Mouse (Mus musculus): ENCODE results near the gene Rabl3. TPM values are rescaled to one million over a fixed set of nuclear protein-coding genes. Genes with fewer than 3 reads are reported as not detected.
A peak's percentile ranks its signal among the peaks of the same experiment; 100 is the strongest.

Rabl3 gene
- polyA plus RNA-seq, 1 experiment from 2014 or later = 19.9 TPM

- H3K4me1 ChIP-seq = peaks cover 11% of the 10 kb centered on the region
- H3K36me3 ChIP-seq (replicated peaks) = no peaks in the 10 kb centered on the region
- WGBS = 68% methylated on average over 8 of the region's 8 CpGs
- peak overlapping the region; percentile 35; the same call in 1 of the 2 replicates for H3K27ac ChIP-seq
- no peaks in the 10 kb centered on the region for H3K27me3 ChIP-seq (replicated peaks)
- H3K4me3 ChIP-seq = no peak overlapping the region
- H3K9ac ChIP-seq = no peak overlapping the region
- 0 out of 2 replicates have a peak, but pooled peaks have one; percentile 14 for ATAC-seq (replicated peaks)
- no peak overlapping the region for H3K4me2 ChIP-seq
- H3K9me3 ChIP-seq = no peaks in the 10 kb centered on the region
Measured at GRCm38 (mm10) chr16:37610333-37610732, 70.6 kb downstream of the Rabl3 start.

DNA sequence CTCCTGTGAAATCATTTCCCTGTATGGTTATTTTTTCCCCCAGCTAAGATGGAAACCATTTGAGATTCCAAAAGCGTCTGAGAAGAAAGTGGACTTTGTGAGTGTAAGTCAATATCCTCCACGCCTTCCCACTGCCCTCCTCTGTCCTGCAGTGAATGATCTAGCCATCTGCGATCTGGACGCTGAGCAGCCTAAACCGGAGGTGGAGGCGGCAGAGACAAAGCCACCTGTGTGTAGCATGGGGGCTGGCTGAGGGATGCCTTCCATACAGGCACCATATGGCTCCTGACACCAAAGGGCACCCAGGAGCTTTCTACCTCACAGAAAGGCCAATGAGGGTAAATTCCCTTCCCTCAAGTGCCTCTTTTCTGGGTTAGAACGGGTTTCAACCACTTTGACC lies 71.4 kb downstream of the Rabl3 start:
- H3K27me3 ChIP-seq (replicated peaks) = no peaks in the 10 kb centered on the region
- WGBS = 84% methylated on average over 7 of the region's 7 CpGs

DNA sequence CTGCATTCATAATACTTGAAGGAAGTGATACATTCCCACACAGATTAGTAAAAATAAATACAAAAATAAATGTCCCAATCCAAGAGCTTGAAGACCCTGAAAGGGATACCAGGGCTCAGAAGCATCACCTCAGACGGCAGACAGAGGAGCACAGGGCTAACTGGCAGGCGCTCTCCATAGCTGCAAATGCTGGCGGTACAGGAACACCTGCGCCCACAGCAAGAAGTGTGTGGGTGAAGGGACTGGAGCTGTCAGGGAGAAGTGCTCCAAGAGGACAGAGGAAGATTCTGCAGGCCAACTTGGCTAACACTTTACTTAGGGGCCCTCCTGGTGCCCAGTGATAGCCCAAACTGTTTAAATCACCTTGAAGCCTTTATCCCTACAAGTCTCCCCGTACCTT lies 72.3 kb downstream of the Rabl3 start:
- Histone ChIP-seq H3K4me3 (no peak overlapping the region), H3K27ac (no peak overlapping the region), H3K9me3 (no peaks in the 10 kb centered on the region), H3K9ac (no peak overlapping the region), H3K4me1 (peaks cover 11% of the 10 kb centered on the region), H3K4me2 (no peak overlapping the region), H3K36me3 (replicated peaks) (no peaks in the 10 kb centered on the region), H3K27me3 (replicated peaks) (no peaks in the 10 kb centered on the region)
- 93% methylated on average over 5 of the region's 5 CpGs for WGBS
- ATAC-seq (replicated peaks) = no peak

More for the DNA sequence above, 71.4 kb downstream of the Rabl3 start:
- H3K4me1 ChIP-seq = peaks cover 11% of the 10 kb centered on the region
- H3K4me3 ChIP-seq = no peak overlapping the region
- H3K4me2 ChIP-seq = no peak overlapping the region
- no peak for ATAC-seq (replicated peaks)
- H3K9me3 ChIP-seq = no peaks in the 10 kb centered on the region
- H3K27ac ChIP-seq = no peak overlapping the region
- H3K36me3 ChIP-seq (replicated peaks) = no peaks in the 10 kb centered on the region
- no peak overlapping the region for H3K9ac ChIP-seq

DNA sequence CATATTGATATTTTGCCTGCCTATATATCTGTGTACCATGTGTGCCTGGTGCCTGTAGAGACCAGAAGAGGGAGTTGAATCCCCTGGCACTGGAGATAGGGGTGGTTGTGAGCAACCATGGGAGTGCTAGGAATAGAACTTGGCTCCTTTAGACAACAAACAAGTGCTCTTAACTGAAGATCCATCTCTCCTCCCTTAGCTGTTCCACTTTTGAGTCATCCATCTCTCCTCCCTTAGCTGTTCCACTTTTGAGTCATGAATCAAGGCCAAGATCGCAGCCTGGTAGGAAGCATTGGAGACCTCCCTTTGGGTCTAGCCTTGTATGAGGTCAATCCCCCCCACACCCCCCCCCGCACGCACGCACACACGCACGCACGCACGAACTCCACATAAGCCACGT lies 74.9 kb downstream of the Rabl3 start:
- Histone ChIP-seq H3K36me3 (replicated peaks) (no peaks in the 10 kb centered on the region), H3K27ac (no peak overlapping the region), H3K4me2 (no peak overlapping the region), H3K4me1 (peaks cover 14% of the 10 kb centered on the region), H3K27me3 (replicated peaks) (no peaks in the 10 kb centered on the region), H3K4me3 (no peak overlapping the region), H3K9ac (no peak overlapping the region), H3K9me3 (no peaks in the 10 kb centered on the region)
- no peak for ATAC-seq (replicated peaks)
- 93% methylated on average over 9 of the region's 9 CpGs for WGBS

DNA sequence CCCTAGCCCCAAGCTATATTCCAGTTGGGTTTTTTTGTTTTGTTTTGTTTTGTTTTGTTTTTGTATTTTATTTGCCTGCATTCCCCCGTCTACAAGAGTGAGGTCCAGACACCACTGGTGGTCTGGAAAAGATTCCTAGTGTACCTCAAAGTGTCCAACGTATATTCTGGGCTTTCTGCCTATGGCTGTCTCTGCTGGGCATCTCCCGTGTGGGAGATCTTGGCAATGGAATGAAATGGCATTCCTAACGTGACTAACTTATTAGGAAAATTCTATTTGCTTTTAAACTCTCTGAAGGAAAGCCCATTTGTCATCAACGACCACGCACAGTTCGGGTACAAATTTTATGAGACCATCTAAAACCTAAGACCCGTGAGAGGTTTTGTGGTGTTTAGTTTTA lies 75.7 kb downstream of the Rabl3 start:
- Histone ChIP-seq H3K4me3 (no peak overlapping the region), H3K36me3 (replicated peaks) (no peaks in the 10 kb centered on the region), H3K4me1 (0 out of 2 replicates have a peak, but pooled peaks cover 5% of the 10 kb centered on the region), H3K9ac (no peak overlapping the region), H3K27ac (no peak overlapping the region), H3K9me3 (no peaks in the 10 kb centered on the region), H3K27me3 (replicated peaks) (no peaks in the 10 kb centered on the region), H3K4me2 (no peak overlapping the region)
- ATAC-seq (replicated peaks) = no peak
- 77% methylated on average over 8 of the region's 8 CpGs for WGBS

DNA sequence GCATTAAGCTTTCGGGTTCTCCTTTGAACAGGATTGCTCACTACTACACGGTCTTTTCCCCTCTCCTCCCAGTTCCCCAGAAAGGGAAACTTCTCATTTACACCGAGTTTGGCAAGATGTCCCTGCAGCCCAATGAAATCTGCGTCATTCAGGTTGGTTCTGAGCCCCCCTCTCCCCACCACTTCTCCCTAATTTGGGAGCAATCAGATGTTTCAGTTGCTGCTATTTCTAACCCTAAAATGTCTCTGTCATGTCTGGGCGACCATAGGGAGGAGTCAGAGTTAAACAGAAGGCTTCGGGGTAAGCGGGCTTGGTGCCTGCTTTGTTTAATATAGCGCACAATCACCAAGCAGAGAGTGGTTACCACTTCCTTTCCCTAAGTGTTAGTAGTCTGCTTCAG lies 76.4 kb downstream of the Rabl3 start:
- no peak overlapping the region for H3K4me2 ChIP-seq
- H3K9ac ChIP-seq = no peak overlapping the region
- 0 out of 2 replicates have a peak, but pooled peaks cover 5% of the 10 kb centered on the region for H3K4me1 ChIP-seq
- no peaks in the 10 kb centered on the region for H3K36me3 ChIP-seq (replicated peaks)
- H3K27me3 ChIP-seq (replicated peaks) = no peaks in the 10 kb centered on the region
- H3K27ac ChIP-seq = no peak overlapping the region
- no peak for ATAC-seq (replicated peaks)
- no peak overlapping the region for H3K4me3 ChIP-seq
- H3K9me3 ChIP-seq = no peaks in the 10 kb centered on the region
- WGBS = 79% methylated on average over 8 of the region's 8 CpGs

- Histone ChIP-seq H3K4me2 (no peak overlapping the region), H3K36me3 (replicated peaks) (no peaks in the 10 kb centered on the region), H3K9ac (no peak overlapping the region), H3K27me3 (replicated peaks) (no peaks in the 10 kb centered on the region), H3K27ac (peak overlapping the region; percentile 53; the same call in 1 of the 2 replicates), H3K4me3 (no peak overlapping the region), H3K9me3 (no peaks in the 10 kb centered on the region), H3K4me1 (peaks cover 9% of the 10 kb centered on the region; the same call in 1 of the 2 replicates)
- no peak for ATAC-seq (replicated peaks)
- WGBS = 30% methylated on average over 3 of the region's 3 CpGs
Measured at GRCm38 (mm10) chr16:37617695-37618094, 78.0 kb downstream of the Rabl3 start.

Other genes starting within 250 kb of the Rabl3 start
- 14.0 and 16.6 TPM in 2 replicates for gene Stxbp5l, start 154.9 kb upstream of the Rabl3 start, polyA plus RNA-seq (2015; fragmentation: Nextera tagmentation; extraction: Ambion mirVana)
- 32.0 and 32.4 TPM in 2 replicates for gene Gtf2e1, start 96 bp upstream of the Rabl3 start, polyA plus RNA-seq (2015; fragmentation: Nextera tagmentation; extraction: Ambion mirVana)
- 0.14 and 0.37 TPM in 2 replicates for gene Hgd, start 40.3 kb downstream of the Rabl3 start, polyA plus RNA-seq (2015; fragmentation: Nextera tagmentation; extraction: Ambion mirVana)
- 46.3 and 49.9 TPM in 2 replicates for gene Ndufb4, start 114.6 kb downstream of the Rabl3 start, polyA plus RNA-seq (2015; fragmentation: Nextera tagmentation; extraction: Ambion mirVana)
- gene Fstl1, start 237.0 kb downstream of the Rabl3 start, polyA plus RNA-seq (2015; fragmentation: Nextera tagmentation; extraction: Ambion mirVana) = 85.4 and 85.6 TPM in 2 replicates